Mouse (Mus musculus): ENCODE data around the gene Zfp445. TPM values are rescaled to one million over a fixed set of nuclear protein-coding genes. Genes with fewer than 3 reads are reported as not detected.

Gene Zfp445
- polyA plus RNA-seq, 1 experiment from 2014 or later: 12.0 TPM

GRCm38 (mm10) chr9:122805845-122806341 is 59.9 kb downstream of the Zfp445 start:
- peak overlapping the region; percentile 54 for H3K4me3 ChIP-seq (ENCODE audit: low read depth, low read length)
- 8% methylated on average over 10 of the region's 10 CpGs for WGBS
- peak overlapping the region; percentile 82 for H3K4me2 ChIP-seq (replicated peaks; ENCODE audit: low read depth)
- H3K27me3 ChIP-seq (replicated peaks; ENCODE audit: control insufficient read depth, insufficient read depth, low read length): no peaks in the 10 kb centered on the region
- H3K36me3 ChIP-seq (ENCODE audit: control insufficient read depth, insufficient read depth): peaks cover 13% of the 10 kb centered on the region; the same call in 1 of the 2 replicates
- no peak for TF ChIP-seq CTCF (IDR thresholded peaks at IDR 0.05; ENCODE audit: low read depth)
- peaks cover 3% of the 10 kb centered on the region; the same call in 1 of the 2 replicates for H3K4me1 ChIP-seq (replicated peaks; ENCODE audit: control insufficient read depth, insufficient read depth, low read length)
- peak overlapping the region; percentile 64 for H3K9ac ChIP-seq (ENCODE audit: low read depth, low read length)
- peak overlapping the region; percentile 88 for H3K27ac ChIP-seq (ENCODE audit: low read depth, low read length)
- H3K9me3 ChIP-seq (ENCODE audit: control insufficient read depth): no peaks in the 10 kb centered on the region
- no peak for ATAC-seq

DNA sequence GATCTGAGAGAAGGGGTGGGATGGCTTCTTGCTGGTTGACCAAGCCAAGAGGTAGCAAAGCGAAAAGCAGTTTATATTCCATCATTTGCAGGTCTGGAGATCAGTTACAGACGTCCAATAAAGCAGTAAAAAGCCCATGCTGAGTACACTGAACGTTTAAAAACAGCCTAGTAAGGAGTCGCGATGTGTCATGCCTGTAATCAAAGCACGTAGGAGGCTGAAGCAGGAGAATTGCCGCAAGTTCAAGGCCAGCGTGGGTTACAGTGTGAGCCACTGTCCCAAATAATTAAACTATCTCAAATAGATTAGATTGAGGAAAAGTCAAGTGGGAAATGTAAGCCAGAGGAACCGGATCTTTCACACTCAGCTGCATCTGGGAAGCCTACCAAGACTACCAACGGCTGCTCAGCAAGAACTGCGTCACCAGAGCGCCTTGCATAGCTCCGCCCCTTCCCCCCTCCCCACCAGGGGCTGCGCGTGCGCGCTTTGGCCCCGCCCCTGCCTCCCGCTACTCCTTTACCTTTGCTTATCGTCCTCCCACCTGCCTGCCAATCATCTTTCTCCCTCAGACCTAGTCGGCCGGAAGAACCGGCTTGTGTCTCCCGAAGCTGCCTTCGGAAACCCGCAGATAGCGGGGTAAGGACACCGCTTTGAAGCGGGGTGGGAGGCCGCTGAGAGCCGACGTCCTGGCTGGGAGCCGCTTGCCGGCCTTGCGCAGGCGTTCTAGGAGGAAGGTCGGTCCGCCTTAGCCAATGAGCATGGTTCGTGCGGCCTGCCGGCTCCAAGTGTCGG is 60.6 kb downstream of the Zfp445 start, which contains the start of gene Tcaim:
Gene Tcaim (plus strand): TSS at position 487 of the 792 bp plus-strand sequence.
- Histone ChIP-seq H3K27me3 (replicated peaks; ENCODE audit: control insufficient read depth, insufficient read depth, low read length) (no peaks in the 10 kb centered on the region), H3K4me3 (ENCODE audit: low read depth, low read length) (peak within 1 kb of the TSS; percentile 54), H3K36me3 (ENCODE audit: control insufficient read depth, insufficient read depth) (peaks cover 8% of the 10 kb centered on the region; the same call in 1 of the 2 replicates), H3K4me2 (replicated peaks; ENCODE audit: low read depth) (peak within 1 kb of the TSS; percentile 82), H3K9me3 (ENCODE audit: control insufficient read depth) (no peaks in the 10 kb centered on the region), H3K27ac (ENCODE audit: low read depth, low read length) (peak within 1 kb of the TSS; percentile 88), H3K4me1 (replicated peaks; ENCODE audit: control insufficient read depth, insufficient read depth, low read length) (peaks cover 3% of the 10 kb centered on the region; the same call in 1 of the 2 replicates), H3K9ac (ENCODE audit: low read depth, low read length) (peak within 1 kb of the TSS; percentile 64)
- no peak for TF ChIP-seq CTCF (IDR thresholded peaks at IDR 0.05; ENCODE audit: low read depth)
- ATAC-seq: peak; percentile 92
- 4% methylated on average over 42 of the region's 42 CpGs for WGBS

Other genes with a start within 250 kb of the Zfp445 start
- gene Topaz1, start 118.7 kb downstream of the Zfp445 start, polyA plus RNA-seq (2015; fragmentation: Nextera tagmentation; extraction: Ambion mirVana): 0.04 and 0.16 TPM in 2 replicates
- 3.2 TPM in 2 replicates for gene Tcaim, start 60.5 kb downstream of the Zfp445 start, polyA plus RNA-seq (2015; fragmentation: Nextera tagmentation; extraction: Ambion mirVana)
- not detected in 2 replicates for gene Gm35549, start 22.0 kb downstream of the Zfp445 start, polyA plus RNA-seq (2015; fragmentation: Nextera tagmentation; extraction: Ambion mirVana)
- 2.2 and 2.5 TPM in 2 replicates for gene Zkscan7, start 19.7 kb upstream of the Zfp445 start, polyA plus RNA-seq (2015; fragmentation: Nextera tagmentation; extraction: Ambion mirVana)
- gene Zfp105, start 57.1 kb upstream of the Zfp445 start, polyA plus RNA-seq (2015; fragmentation: Nextera tagmentation; extraction: Ambion mirVana): 3.5 and 4.8 TPM in 2 replicates
- 51.3 and 55.9 TPM in 2 replicates for gene 1110059G10Rik, start 85.0 kb upstream of the Zfp445 start, polyA plus RNA-seq (2015; fragmentation: Nextera tagmentation; extraction: Ambion mirVana)
- 10.0 and 10.1 TPM in 2 replicates for gene Kif15, start 85.0 kb upstream of the Zfp445 start, polyA plus RNA-seq (2015; fragmentation: Nextera tagmentation; extraction: Ambion mirVana)
- 25.9 and 26.2 TPM in 2 replicates for gene Tmem42, start 155.3 kb upstream of the Zfp445 start, polyA plus RNA-seq (2015; fragmentation: Nextera tagmentation; extraction: Ambion mirVana)
- 0.21 TPM in 1 of 2 replicates, not detected in the other for gene Tgm4, start 168.7 kb upstream of the Zfp445 start, polyA plus RNA-seq (2015; fragmentation: Nextera tagmentation; extraction: Ambion mirVana)
- 52.1 and 55.3 TPM in 2 replicates for gene Zdhhc3, start 247.2 kb upstream of the Zfp445 start, polyA plus RNA-seq (2015; fragmentation: Nextera tagmentation; extraction: Ambion mirVana)
- gene Exosc7, start 247.2 kb upstream of the Zfp445 start, polyA plus RNA-seq (2015; fragmentation: Nextera tagmentation; extraction: Ambion mirVana): 53.2 and 53.6 TPM in 2 replicates